Mouse (Mus musculus): ENCODE measurements around the gene Cygb.
"Not testable (repeated sequence)": the region's sequence is repeated elsewhere in the genome, so short reads cannot be mapped to it uniquely, and the experiment has no call there.

Gene Cygb

GRCm38 (mm10) chr11:116654255-116654821, at the start of gene Cygb:
Cygb (minus strand) TSS chr11:116654313.
- DNase-seq (ENCODE audit: low spot score in 2 of 2), result no peak

DNA sequence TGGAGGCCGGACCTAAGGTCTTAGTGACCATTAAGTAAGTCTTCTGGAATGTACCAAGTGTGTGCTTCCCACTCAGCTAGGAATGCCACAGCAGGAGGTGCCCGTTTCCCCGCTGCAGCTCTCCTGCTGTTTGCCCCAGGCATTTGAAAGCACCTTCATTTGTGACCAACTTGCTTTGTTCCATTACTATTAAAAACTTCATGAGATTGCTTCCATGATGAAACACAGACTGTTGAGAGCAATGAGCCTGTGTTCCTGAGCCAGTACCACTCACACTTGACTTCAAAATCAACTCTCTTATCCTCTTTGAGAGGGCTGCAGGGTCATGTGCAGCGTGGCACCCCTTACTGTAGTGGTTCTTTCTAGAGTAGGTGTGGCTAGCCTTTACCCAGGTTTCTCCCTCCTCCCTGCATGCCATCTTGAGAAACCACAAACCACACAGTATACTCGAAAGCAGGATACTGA, 47.3 kb upstream of the Cygb start:
- DNase-seq (ENCODE audit: low spot score in 2 of 2), result no peak

DNA sequence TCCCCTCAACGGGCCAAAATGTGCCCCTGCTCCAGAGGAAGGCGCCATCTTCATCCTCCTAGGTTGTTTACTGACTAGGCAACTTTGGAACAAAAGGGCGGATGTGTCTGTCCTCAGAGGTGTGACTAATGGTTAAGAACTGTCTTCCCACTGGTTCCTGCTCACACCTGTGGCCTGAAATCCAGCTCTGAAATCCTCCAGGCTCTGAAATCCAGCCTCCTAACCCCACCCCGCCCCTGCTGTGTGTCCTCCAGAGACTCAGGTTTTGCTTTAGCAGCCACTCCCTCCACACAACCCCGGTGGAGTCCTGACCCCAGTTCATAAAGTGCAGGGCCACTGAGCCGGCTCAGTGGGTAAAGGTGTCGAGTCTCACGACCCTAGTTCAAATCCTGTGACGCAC, 43.4 kb upstream of the Cygb start:
- no peak for DNase-seq (ENCODE audit: low spot score in 2 of 2)

DNA sequence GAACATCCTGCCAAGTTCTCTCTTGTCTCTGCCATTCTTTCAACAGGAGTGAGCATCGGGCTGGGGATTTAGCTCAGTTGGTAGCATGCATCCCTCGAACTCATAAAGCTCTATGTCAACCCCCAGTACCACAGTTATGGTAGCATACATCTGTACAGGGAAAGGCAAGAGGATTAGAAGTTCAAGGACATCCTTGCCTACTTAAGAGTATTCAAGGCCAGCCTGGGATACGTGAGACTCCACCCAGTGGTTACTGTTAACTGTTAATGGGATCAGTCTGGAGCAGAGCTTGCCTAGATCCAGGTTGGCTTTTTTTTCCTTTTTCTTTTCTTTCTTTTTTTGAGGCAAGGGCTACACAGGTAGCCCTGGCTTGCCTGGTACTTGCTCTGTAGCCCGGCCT, 42.3 kb upstream of the Cygb start:
- no peak for DNase-seq (ENCODE audit: low spot score in 2 of 2)

DNA sequence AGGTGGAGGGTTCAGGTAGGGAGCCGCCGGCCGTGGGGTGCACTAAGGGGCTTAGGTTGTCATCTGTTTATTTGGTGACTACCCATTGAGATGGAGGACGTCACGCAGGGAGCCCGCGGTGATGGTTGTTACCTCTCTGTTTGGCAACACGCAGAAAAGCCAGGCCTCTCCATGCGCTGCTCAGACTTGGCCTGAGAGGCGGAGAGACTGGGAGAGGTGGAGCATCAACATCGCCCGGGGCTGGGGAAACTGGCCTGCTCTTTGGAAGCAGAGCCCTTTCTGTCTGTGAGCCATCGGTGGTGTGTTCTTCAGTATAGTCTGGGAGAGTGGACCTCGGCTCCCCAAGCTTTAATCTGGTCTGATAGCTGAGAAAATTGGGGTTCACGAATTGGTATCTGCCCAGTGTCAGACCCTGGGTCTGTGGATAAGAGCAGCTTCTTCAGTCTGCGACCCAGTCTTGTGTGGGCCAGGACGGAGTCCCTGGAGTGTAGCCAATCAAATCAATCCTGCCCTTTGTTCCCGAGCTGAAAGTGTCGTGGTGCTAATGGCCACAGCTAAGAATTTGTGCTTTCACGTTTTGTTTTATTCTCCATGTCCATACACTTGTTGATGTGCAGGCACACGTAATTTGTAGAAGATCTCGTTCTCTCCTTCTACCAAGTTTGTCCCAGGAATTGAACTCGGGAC, 41.2 kb upstream of the Cygb start:
- no peak for DNase-seq (ENCODE audit: low spot score in 2 of 2)

- no peak for DNase-seq (ENCODE audit: low spot score in 2 of 2)
These were observed 40.4 kb upstream of the Cygb start for GRCm38 (mm10) chr11:116694250-116695193.

DNA sequence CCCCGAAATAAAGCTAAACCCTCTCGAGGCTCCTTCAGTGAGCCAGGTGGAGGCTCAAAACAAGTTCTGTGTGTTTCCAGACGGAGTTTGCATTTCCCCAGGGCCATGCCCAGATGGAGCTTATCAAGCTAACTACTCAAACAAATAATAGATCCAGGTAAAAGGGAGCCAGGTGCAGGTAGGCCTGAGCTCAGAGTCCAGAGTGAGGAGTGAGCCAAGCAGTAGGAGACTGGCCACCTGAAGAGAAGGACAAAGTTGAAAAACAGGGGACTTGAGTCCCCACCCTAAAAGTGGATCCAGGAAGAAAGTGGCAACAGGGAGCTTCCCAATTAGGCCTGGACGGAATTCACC, 39.8 kb upstream of the Cygb start:
- no peak for DNase-seq (ENCODE audit: low spot score in 2 of 2)

DNA sequence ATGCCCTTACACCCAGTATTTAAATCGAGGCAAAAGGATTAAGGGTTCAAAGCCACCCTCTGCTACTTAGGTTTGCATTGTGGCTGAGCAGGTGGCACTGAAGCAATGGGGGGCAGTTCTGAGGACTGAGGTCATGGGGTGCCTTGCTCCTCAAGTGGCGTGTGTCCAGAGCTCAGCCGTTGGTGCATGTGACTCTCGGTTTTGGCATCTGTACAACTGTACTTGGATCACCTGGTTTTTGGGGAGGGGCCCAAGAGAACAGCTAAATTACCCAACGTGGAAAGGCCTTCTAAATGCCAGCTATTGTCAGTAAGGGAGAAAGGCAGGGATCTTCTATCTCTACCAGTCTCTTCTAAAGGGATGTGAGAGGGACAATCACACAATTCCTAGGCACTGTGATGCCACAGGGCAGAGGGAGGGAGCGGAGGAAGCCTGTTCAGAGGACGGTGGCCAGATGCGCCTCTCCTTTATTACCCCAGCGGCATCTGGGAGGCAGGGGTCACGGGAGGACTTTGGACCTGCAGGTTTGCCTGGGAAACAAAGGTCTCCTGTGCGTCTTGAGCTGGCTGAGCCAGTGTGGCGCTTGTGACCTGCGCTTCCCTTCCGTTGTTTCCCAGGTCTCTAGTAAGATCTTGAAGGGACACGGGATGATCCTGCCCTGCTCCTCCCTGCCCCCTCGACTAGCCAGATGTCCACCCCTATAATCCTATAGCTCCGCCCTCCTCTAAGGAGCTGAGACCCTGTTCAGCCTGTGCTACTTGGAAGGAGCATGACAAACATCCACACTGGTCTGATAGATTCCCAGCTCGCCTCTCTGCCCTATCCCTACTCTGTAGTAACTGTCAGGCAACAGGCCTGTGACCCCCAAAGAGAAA, 36.8 kb upstream of the Cygb start:
- DNase-seq (ENCODE audit: low spot score in 2 of 2), result no peak

- no peak for DNase-seq (ENCODE audit: low spot score in 2 of 2)
These were observed 35.5 kb upstream of the Cygb start for GRCm38 (mm10) chr11:116689622-116690021.

GRCm38 (mm10) chr11:116687897-116688296, 33.8 kb upstream of the Cygb start:
- no peak for DNase-seq (ENCODE audit: low spot score in 2 of 2)

GRCm38 (mm10) chr11:116685729-116686128, 31.6 kb upstream of the Cygb start:
- DNase-seq (ENCODE audit: low spot score in 2 of 2), result no peak

GRCm38 (mm10) chr11:116683777-116684176, 29.7 kb upstream of the Cygb start:
- DNase-seq (ENCODE audit: low spot score in 2 of 2), result no peak

GRCm38 (mm10) chr11:116682501-116683144, 28.5 kb upstream of the Cygb start:
- DNase-seq (ENCODE audit: low spot score in 2 of 2), result no peak

- DNase-seq (ENCODE audit: low spot score in 2 of 2), result no peak
These were observed 27.0 kb upstream of the Cygb start for GRCm38 (mm10) chr11:116681147-116681546.

DNA sequence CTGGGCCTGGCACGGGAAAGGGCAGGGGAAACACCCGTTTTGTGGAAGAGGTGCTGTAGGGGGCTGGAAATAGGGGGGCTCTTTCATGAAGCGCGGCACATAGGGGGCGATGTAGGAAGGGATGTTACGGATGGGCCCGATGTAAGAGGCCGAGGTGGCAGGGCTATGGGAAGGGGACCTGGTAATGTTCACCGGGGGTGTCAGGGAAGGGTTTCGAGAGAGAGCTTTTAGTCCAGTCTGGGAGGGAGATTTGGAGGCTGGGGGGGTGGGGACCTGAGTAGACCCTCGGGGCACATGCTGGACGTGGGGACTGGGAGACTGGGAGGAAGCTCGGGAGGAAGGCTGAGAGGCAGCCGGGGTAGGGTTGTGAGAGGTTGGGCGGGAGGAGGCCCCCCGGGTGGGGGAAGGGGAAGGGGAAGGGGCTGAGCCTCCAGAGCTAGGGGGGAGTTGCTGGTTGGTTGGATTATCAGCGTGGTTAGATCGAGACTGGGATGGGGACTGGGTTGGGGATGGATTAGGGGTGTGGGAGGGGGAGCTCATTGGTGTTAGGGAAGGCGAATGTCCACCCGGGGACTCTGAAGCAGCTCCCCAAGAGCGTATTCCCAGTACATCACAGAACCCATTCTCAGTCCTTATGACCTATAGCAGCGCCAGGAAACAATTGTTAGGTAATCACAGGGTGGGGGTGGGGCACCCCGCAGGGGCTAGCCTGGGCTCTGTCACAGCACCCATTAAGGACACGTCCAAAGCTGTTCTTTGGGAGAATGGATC, 26.4 kb upstream of the Cygb start:
- DNase-seq (ENCODE audit: low spot score in 2 of 2), result no peak

- no peak for DNase-seq (ENCODE audit: low spot score in 2 of 2)
These were observed 25.0 kb upstream of the Cygb start for GRCm38 (mm10) chr11:116679148-116679547.

GRCm38 (mm10) chr11:116677711-116678441, 23.8 kb upstream of the Cygb start:
- DNase-seq (ENCODE audit: low spot score in 2 of 2), result no peak

DNA sequence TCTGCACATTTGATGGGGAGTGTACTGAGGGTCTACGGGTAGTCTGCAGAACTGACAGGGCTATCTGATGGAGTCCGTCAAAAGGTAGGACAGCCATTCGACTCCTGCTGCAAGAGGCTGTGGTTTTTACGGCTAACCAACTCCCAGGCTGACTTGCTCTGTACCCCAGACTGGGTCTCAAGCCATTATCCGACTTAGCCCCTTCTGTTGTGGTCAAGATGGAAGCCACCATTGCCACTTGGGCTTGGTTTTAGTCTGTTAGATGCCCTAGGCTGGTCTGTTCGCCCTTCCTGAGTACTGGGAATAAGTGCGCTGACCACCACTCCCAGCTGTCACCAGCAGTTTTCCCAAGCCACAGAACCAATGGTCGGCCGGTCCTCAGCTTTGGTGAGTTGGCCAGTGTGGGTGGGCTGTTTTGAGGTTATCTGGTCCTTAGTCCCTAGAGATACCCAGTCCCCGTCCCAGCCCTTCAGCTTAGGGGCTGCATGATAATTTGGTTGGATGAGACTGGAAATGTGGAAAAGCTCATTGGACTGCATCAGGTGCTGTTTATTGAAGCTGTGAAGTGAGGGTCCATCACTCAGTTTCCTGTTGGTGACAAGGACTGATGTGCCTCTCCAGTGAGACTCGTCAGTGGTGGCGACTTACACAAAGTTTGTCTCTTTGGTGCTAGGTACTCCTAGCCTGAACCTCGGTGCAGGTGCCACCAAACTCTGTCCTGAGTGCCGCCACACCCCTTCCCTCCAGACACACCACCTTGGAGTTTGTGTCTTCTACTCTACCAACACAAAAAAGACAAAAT, 22.3 kb upstream of the Cygb start:
- DNase-seq (ENCODE audit: low spot score in 2 of 2), result no peak

GRCm38 (mm10) chr11:116675429-116675828, 21.3 kb upstream of the Cygb start:
- not testable (repeated sequence) for DNase-seq (ENCODE audit: low spot score in 2 of 2)
